Mouse (Mus musculus): Measurements from ENCODE around the gene Sim1.

DNA sequence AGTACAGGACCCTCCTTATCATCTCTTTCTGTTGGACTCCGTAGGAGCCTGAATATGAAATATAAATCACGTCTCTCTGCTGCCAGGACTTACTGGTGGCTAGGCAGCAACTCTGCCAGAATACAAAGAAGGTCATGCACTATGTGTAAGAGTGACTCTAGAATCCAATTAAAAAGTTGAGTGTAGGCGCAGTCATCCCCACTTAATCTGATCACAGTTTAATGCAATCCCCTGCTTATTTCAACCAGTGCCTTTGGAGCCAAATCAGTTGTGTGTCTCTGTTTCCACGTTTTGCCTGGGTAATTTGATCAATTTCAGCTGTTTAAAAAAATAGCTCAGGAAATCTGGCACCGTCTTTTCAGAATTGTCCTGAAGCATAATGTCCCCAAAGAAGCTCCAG, 34.7 kb downstream of the Sim1 start:
- TF ChIP-seq CTCF (IDR thresholded peaks at IDR 0.05; ENCODE audit: borderline replicate concordance, control insufficient read depth, extremely low read depth, insufficient read depth, low read length, poor library complexity), result no peak
- no peak for TF ChIP-seq POLR2A (IDR thresholded peaks at IDR 0.05; ENCODE audit: control insufficient read depth, extremely low read depth, insufficient read depth, low read length, poor library complexity)
